Mouse (Mus musculus) large intestine, adult 2 months (tissue): ENCODE data around the gene Rps15a. TPM values are rescaled to one million over a fixed set of nuclear protein-coding genes. Genes with fewer than 3 reads are reported as not detected.
A peak's percentile ranks its signal among the peaks of the same experiment; 100 is the strongest.

Experiments
- DNase-seq: peaks from one replicate; pipeline ENCODE4 v3.0.0-alpha.2; 2012; ENCODE audit warnings: low read depth, low spot score
- WGBS: fragments of 180-500 bp; shearing (Covaris S2); methylation state at CpG from one replicate; pipeline ENCODE4 v1.1.7; 2018; 5-methylcytosine and 5-hydroxymethylcytosine counted together
- polyA plus RNA-seq: library from polyadenylated mRNA; depleted of rRNA; stranded (reverse); fragments of >200 nt; gene quantifications from 2 replicates; pipeline ENCODE4 v1.2.3, GENCODE M21; 2012; rRNA removed

The Rps15a gene
- 1,443 and 1,473 TPM in 2 replicates for polyA plus RNA-seq

DNA sequence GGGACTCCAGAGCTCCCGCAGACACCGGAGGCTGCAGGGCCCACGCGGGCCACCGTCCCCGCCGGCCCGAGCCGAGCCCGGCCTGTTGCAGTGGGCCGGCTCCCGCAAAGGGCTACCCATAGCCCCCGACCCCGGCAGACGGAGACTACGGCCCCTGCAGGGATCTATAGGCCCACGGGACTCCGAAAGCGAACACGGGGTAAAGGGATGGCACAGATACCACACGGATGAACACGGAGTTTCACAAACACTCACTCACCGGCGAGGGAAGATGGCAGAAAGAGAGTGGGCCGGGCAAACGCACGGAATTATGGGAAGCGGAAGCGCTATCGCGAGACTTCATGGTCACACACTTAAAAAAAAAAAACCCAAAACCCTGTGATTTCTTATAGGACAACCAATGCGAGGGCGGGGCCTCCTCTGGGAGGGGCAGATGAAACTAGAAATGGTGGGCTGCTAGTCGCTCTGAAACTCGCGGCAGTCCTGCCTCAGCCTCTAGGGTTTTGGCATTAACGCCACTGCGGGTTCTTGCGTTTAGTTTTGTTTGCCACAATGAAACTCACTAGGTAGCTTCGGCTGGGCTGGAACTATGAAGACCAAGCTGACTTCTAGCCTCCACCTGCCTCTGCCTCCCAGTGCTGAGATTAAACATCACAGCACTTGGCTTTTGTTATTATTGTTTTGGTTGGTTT, at the start of gene Rps15a:
Rps15a (minus strand) TSS at position 312 of the 692 bp plus-strand sequence.
- under 1% methylated on average over 40 of the region's 40 CpGs for WGBS
- DNase-seq, result peak; percentile 92

DNA sequence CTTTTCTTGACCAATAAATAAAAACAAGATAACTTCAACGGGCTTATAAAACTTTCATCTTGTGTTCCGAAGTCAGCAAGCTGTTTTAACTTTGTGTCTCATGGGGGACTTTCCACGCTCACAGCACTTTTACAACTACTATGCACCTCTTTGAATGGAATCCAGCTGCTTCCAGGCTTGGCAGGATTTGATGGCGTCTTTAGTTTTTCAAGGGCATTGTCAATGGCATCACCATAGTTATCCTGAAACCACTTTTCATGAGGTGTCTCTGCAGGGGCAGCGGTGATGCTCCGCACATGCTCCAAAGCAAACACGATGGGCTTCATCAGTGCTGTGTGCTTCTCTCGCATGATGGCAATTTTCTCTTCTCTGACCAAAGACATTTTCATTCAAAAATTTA, 47.0 kb upstream of the Rps15a start:
- 93% methylated on average over 8 of the region's 8 CpGs for whole genome bisulfite sequencing
- no peak for DNase-seq

DNA sequence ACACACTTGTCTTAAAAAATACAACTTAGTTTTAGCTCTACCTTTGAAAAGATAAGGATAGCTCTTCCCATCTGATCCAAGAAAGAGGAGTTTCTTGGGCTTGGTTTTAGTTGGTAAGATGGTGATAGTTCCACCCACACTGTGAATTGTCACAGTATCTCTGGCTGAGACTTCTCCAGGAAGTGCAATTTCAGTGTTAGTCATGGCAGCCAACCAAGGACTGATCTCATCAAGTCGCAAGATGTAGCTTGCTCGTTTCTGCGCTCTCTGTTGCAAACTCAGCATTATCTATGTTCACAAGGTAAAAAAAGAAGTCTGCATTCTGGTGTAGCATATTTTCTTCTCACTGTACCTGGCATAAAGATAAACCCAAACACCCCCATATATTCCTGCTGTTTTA, 44.1 kb upstream of the Rps15a start:
- no peak for DNase-seq
- 65% methylated on average over 3 of the region's 3 CpGs for WGBS

DNA sequence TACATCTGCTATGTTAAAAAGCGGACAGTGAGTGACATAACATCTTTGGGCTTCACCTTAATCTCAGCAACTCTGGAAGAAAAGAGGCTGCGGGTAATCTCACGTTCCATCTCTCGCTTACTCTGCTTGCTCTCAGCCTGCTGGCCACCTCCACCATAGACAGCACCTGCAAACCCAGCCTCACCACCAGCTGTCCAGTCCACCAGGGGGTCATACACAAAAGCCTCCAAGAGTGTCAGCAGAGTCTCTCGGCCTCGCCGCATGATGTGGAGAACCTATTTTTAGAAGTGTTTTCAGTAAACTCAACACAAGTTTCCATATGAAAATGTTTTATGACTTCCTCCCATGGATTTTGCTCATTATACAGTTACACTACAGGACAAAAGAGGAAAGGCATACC, 40.5 kb upstream of the Rps15a start:
- WGBS, result 83% methylated on average over 7 of the region's 7 CpGs
- no peak for DNase-seq

DNA sequence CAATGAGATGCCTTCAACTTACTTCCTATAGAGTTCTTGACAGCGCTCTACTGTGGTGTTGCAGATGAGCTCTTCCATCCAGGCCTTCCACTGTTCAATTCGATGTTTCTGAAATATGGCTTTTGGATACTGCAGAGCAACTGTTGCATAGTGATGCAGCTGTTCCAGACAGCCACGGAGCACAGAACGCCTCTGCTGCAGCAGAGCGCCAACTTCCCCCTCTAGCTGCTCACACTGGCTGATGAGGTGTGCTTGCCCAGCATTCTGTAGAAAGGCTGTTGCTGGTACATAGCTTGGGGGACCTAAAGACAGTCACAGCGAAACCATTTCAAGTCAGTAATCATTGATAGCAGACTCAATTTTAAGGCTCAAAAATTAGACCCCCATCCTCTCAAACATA, 38.2 kb upstream of the Rps15a start:
- no peak for DNase-seq
- WGBS, result 89% methylated on average over 6 of the region's 6 CpGs

DNA sequence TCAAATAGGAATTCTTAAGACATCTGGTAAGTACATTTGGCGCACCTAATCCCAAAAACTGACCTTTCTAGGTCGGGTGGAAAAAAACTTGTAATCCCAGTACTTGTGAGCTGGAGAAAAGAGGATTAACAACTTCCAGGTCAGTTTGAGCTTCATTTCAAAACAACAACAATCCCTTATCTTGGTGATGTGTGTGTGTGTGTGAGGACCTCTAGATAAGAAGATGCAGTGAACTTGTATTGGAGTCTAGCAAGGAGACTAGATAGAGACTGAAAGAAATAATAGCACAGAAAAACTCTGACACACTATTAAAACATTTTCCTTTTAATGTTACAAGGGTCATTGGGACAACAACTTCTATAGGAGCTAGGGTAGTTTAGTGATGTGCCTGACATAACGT, 27.6 kb upstream of the Rps15a start:
- 87% methylated on average over 3 of the region's 3 CpGs for WGBS

DNA sequence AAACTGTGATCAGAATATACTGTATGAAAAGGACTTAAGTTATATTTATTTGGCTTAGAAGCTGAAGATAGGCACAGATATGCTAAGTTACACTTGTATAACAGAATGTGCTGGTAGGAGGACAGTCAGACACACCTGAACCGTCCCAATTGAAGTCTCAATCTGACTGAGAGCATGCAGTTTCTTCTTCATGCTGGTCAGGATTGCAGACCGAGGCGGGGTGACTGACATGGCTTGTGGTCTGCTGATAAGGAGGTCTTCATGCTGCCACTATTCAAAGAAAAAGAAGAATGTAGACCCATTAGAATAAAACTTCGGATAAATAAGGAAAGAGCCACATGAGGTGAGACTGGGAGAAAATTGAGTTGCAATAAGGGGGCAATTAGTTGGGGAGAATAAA, 27.1 kb upstream of the Rps15a start:
- WGBS, result 93% methylated on average over 4 of the region's 4 CpGs
- DNase-seq, result no peak

More for the DNA sequence above, 27.6 kb upstream of the Rps15a start:
- DNase-seq, result no peak

DNA sequence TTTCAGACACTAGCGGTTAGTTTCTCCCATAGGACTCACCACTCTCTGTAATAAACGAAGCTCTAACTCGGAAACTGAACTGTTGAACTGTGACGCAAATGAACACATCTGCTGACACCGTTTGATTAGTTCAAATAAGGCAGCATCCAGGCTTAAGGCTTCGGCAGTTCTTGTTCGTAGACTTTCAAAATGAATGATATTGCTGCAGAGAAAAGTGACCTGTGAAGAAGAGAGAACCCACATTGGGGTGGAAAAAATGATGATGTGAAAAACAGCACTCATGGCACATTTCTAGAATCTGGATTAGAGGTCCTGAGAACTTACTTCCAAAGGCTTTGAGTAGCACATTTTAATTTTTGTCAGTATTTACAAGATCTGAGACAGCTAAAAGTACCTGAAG, 25.3 kb upstream of the Rps15a start:
- no peak for DNase-seq
- whole genome bisulfite sequencing, result 90% methylated on average over 7 of the region's 7 CpGs

DNA sequence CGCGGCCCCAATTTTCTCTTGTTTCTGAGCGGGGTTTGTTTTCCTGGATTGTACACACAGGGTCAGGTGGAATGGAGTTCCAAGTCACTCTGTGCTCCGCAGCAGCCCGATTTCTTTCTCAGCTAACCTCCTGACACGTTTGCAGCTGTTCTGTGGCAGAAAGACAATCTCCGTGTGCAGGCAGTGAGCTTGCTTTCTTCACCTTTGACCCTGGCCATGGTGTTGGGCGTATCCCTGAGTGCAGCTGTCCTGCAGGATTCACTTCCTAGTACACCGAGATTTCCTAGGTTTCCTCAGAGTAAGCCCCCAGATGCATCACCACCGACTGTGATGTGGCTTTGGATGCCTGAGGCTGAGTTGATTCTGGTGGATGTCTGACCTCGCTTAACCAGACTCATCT, 19.1 kb upstream of the Rps15a start:
- DNase-seq, result no peak
- 68% methylated on average over 11 of the region's 11 CpGs for WGBS

DNA sequence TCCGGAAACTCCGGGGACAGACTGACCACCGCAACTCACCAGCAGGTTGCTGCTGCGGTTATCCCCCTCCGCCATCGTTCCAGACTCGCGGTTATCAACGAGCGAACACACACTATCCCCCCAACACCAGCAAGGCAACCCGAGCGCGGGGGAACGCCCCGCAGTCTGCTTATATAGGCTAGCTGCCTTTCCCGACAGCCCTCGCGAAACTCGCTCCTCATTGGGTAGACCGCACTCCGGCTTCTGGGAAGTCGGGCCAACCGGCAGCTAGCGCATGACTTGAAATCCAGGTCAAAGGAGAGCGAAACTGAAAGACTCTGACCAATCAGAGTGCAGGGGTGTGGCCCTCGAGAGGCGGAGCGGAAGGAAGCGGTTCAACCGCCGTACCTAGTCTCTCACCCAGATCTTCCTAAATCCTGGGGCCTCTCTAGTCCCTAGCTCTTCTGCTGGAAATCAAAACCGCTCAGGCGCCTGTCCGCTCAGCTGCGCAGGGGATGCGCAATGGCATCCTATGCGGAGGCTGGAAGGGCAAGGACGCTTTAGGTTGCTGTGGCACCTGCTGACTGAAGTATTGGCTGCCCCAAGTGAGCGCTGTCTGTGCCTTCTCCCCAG, 13.5 kb upstream of the Rps15a start, which contains the start of gene Arl6ip1:
Arl6ip1 (minus strand) TSS at position 233 of the 612 bp plus-strand sequence.
- under 1% methylated on average over 39 of the region's 39 CpGs for WGBS
- peak; percentile 99 for DNase-seq

DNA sequence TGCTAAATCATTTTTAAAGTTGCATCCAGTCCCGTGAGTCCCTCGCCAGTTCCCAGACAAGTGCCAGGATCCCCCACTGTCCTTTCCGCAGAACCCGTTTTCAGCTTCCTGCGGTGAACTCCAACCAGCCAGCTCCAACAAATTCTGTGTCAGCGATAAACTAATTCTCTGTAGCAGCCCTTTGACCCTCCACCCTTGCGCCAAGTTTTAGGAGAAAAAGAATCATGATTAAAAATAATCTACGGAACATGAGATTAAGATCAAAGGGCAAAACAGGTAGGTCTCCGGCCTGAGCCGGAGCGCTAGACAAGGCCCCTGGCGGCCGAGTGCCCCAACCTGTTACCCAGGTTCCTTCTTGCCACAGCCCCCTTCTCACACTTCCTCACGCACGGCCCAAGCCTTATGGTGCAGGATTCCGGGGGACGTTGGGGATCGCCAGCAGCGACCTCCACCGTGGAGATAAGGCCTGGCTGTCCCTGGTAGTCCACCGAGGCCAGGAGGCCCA, 13.0 kb upstream of the Rps15a start:
- WGBS, result under 1% methylated on average over 21 of the region's 21 CpGs
- peak; percentile 16 for DNase-seq

DNA sequence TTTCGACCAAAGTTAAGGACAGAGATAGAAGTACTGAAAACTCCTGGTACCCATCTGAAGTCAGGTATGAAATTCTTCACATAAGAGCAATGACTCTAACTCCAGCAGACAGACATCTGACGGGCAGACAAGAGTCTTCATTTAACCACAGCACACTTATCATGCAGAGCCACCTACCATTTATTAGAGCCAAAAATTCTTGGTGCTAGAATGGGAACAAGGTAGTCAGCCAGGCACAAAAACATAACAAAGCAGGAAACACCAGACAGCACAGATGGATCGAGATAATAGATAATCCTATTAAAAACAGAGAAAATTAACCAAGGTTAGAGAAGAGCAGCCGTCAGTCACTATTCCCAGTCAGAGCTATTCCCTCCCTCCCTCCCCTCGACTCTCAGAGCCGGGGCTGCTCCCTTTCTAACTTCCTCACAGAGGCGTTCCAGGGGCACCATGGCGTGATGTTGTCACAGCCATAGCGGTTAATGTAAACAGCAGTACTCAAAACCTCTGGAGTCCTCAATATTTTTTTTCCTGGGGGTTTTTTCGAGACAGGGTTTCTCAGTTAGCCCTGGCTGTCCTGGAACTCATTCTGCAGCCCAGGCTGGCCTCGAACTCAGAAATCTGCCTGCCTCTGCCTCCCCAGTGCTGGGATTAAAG, 10.4 kb upstream of the Rps15a start:
- WGBS, result 70% methylated on average over 11 of the region's 11 CpGs
- DNase-seq, result no peak

DNA sequence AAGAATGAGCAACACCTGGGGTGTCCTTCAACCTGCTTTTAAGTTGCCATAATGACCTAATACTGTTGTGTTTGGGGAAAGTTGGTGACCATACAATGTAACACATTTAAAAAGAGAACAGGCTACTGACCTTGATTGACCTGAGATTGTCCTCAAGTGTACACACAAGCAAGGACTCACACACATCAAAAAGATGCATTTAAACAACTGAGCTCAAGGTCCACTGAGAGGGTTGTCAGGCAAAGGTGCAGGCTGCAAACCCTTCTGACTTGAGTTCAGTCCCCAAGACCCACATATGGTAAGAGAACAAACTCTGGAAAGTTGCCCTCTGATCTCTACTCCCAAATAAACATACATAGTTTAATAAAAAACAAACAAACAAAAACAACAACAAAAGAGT, 9.7 kb upstream of the Rps15a start:
- no peak for DNase-seq

DNA sequence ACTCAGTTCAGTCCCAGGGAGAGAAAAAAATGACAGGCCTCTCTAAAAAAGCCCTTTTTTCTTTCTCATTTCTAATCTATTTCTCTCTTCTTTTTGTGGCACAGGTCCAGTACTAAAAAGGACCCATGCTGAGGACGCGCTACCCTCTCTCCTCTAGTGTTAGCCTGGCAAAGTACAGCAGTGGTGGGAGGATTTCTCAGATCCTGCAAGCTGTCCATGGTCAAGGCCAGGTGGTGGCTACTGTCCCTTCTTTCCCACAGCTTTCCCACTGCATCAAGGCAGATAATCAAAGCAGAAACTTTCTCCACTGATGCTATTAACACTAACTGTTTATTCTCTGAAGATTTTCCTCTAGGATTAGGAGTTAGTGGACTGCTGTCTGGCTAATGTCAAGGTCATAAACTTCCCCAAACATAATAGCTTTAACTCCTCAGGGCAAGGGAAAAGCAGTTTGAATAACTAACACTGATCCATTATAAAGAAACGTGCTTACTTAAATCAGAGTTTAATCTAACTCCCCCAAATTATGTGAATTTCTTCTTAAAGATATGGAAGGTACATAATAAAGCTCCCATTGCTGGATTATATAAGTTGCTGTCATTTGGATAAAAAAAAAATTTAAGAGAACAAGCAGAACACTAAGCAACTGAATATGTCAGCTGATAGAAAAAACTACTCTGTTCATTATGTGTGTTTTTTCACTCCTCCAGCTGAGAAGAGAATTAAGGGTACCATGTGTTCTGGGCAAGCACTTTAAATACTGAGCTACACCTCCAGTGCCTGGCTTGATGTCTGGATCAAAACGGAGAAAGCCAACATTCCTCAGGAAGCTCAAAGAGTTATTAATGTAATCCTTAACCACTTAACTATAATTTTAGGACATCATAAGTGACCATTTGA, 7.8 kb upstream of the Rps15a start:
- no peak for DNase-seq
- WGBS, result 78% methylated on average over 4 of the region's 4 CpGs

DNA sequence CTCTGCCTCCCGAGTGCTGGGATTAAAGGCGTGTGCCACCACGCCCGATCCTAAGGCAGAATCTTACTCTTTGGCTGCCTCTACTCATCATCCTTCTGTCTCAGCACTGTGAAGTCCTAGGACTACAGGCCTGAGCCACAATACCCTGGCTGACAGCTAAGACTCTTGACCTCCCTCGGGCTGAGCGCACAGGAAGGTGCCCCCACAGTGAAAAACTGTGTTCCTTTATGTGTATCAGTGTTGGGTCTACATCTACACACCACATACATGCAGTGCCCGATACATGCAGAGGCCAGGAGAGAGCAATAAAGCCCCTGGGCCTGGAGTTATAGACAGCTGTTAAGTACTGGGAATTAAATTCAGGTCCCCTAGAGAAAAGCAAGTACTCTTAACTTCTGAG, 6.2 kb upstream of the Rps15a start:
- DNase-seq, result no peak
- WGBS, result 96% methylated on average over 7 of the region's 7 CpGs

DNA sequence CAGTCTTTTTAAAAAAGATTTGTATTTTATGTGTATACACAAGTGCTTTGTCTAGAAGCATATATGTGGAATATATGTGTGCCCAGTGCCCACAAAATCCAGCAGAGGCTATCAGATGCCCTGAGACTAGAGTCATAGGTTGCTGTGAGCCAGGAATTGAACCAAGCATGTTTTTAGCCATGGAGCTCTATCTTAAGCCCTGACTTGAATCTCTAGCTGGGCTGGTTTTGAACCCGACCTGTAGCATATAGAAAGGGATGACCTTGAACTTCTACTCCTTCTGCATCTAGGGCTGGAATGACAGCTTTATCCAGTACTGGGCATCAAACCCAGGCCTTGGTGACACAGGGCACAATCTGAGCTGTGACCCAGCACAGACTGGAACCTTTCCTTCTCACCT, 4.7 kb upstream of the Rps15a start:
- 88% methylated on average over 1 of the region's 1 CpGs for WGBS
- DNase-seq, result no peak

DNA sequence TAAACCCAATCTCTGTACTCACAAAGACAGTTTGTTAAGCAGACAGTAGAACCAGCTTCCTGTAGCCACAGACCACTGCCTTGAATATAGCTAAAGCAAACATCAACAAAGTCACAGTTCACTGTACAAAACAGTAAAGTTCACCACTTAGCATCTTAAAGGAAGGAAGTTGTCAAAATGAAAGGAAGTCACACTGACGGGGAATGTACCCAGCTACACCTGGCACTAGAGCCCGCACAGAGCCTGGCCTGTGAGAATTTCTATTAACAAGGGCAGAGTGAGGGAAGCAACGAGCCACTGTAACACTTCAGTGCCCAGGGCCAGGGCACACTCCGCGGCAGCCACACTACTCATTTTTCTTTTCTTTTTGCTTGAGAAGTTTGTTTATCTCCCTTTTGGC, 4.0 kb upstream of the Rps15a start:
- WGBS, result 75% methylated on average over 5 of the region's 5 CpGs
- no peak for DNase-seq

DNA sequence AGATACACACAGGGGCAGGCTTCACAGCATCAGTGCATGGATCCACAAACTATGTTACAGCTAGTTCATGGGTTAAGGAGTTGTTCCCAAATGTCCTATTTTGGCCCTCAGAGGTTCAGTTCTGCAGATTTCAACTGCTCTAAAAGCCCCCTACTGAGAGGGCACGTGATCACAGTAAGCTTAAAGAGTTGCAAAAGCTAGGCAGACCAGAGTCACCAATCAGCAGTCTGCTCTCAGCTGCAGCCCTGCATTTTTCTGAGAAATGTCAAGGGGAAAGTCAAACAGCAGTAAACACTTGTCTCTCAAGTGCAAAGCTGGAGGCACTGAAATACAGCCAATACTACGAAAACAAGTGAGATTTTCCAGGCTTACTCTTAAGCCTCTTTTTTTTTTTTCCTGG, 3.2 kb upstream of the Rps15a start:
- DNase-seq, result no peak
- WGBS, result 56% methylated on average over 2 of the region's 2 CpGs

DNA sequence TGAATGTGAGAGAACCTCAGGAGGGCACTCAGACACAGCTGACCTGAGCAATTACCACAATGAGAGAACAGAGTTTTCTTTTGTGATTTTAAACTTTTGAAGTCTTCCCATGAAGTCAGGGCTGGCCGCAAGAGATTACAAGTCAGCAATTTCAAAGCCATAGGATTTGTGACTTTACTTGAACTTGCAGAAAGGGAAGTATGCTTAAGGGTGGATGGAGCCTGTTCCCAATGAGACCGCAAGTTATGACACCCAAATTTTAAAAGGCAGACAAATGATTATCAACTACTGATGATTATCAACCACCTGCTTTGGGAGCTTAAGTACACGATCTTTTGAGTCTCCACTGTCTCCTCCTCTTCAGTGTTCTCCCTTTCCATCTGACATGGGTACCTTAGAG, 2.4 kb upstream of the Rps15a start:
- WGBS, result 77% methylated on average over 3 of the region's 3 CpGs
- no peak for DNase-seq
